Mouse (Mus musculus): ENCODE data around the gene Atp2c2. TPM values are rescaled to one million over a fixed set of nuclear protein-coding genes. Genes with fewer than 3 reads are reported as not detected.

The Atp2c2 gene
- polyA plus RNA-seq, 1 experiment from 2014 or later, result 0.71 TPM

DNA sequence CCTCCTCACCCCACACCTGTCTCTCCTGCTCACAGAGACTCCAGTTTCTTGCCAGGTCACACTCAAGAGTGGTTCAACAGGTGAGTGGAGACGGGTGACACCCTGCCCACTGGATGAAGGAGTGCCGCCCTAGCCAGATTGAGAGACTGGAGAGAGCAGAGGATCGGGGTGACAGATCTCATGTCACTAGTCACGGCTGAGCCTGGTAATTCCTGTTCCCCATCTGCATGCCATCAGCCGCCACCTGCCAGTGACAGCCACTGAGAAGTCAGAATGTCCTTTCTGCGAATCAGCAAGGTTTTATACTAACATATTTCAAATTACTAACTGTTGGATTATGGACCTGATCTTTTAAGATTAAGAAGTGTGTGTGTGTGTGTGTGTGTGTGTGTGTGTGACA is 9.2 kb upstream of the Atp2c2 start:
- no peak overlapping the region for H3K4me3 ChIP-seq (ENCODE audit: low read depth, low read length)
- no peaks in the 10 kb centered on the region for H3K9me3 ChIP-seq (ENCODE audit: control insufficient read depth, low read length)
- ATAC-seq (ENCODE audit: insufficient number of reproducible peaks, low FRiP score, low TSS enrichment, low read depth), result no peak
- 57% methylated on average over 6 of the region's 6 CpGs for WGBS
- H3K9ac ChIP-seq (ENCODE audit: low read length), result no peak overlapping the region
- H3K4me2 ChIP-seq (ENCODE audit: low read depth, severe bottlenecking), result no peak overlapping the region
- H3K4me1 ChIP-seq (ENCODE audit: control insufficient read depth, insufficient read depth, low read length), result no peaks in the 10 kb centered on the region; the same call in 1 of the 2 replicates
- no peaks in the 10 kb centered on the region for H3K36me3 ChIP-seq (ENCODE audit: control insufficient read depth, insufficient read depth, low read length)
- no peak overlapping the region for H3K27ac ChIP-seq (replicated peaks; ENCODE audit: low read depth, low read length)
- DNase-seq (ENCODE audit: low spot score), result no peak
- H3K27me3 ChIP-seq (ENCODE audit: control insufficient read depth, insufficient read depth, low read length), result no peaks in the 10 kb centered on the region

DNA sequence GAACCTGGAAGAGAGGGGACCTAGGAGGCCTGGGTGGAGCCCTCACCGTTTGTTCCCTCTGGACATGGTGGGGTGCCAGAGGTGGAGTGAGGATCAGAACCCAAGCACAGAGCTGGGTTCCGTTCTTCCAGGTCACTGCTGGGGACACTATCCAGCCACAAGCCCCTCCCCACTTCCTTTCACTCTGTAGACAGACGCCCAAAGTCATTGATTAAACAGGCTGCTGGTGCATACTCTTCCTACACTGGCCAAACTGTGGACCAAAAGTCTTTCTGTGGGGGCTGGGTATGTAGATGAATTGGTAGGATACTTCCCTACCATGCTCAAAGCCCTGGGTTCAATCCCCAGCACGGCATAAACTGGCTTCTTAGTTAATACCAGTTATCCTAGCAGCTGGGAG is 7.8 kb upstream of the Atp2c2 start:
- WGBS, result 86% methylated on average over 4 of the region's 4 CpGs
- H3K4me3 ChIP-seq (ENCODE audit: low read depth, low read length), result no peak overlapping the region
- ATAC-seq (ENCODE audit: insufficient number of reproducible peaks, low FRiP score, low TSS enrichment, low read depth), result no peak

DNA sequence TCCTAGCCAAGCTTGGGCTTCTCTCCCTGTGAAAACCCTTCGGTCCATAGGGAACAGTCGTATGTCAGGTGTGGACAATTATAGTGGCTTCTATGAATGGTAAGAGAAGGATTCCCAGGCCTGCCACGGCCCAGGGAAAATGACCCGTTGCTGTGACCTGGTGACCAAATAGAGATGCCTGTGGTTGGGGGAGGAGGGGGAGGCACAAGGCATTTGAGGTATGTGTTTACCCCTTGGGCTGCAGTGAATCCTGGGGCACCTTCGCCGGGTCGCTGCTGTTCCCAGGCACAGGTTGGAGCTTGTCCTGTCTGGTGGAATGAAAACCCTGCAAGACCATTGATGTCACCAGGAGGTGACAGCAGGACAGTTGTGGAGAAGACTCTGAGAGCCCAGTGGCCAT is 5.1 kb upstream of the Atp2c2 start:
- H3K27ac ChIP-seq (replicated peaks; ENCODE audit: low read depth, low read length), result no peak overlapping the region
- no peaks in the 10 kb centered on the region for H3K36me3 ChIP-seq (ENCODE audit: control insufficient read depth, insufficient read depth, low read length)
- no peaks in the 10 kb centered on the region for H3K4me1 ChIP-seq (ENCODE audit: control insufficient read depth, insufficient read depth, low read length)
- H3K9ac ChIP-seq (ENCODE audit: low read length), result no peak overlapping the region
- peaks cover 15% of the 10 kb centered on the region for H3K27me3 ChIP-seq (ENCODE audit: control insufficient read depth, insufficient read depth, low read length)
- ATAC-seq (ENCODE audit: insufficient number of reproducible peaks, low FRiP score, low TSS enrichment, low read depth) (no peak), DNase-seq (ENCODE audit: low spot score) (no peak)
- WGBS, result 76% methylated on average over 7 of the region's 7 CpGs
- H3K4me3 ChIP-seq (ENCODE audit: low read depth, low read length), result no peak overlapping the region
- H3K9me3 ChIP-seq (ENCODE audit: control insufficient read depth, low read length), result no peaks in the 10 kb centered on the region
- no peak overlapping the region for H3K4me2 ChIP-seq (ENCODE audit: low read depth, severe bottlenecking)

More for the DNA sequence above, 7.8 kb upstream of the Atp2c2 start:
- Histone ChIP-seq H3K4me2 (ENCODE audit: low read depth, severe bottlenecking) (no peak overlapping the region), H3K27me3 (ENCODE audit: control insufficient read depth, insufficient read depth, low read length) (no peaks in the 10 kb centered on the region), H3K36me3 (ENCODE audit: control insufficient read depth, insufficient read depth, low read length) (no peaks in the 10 kb centered on the region), H3K9me3 (ENCODE audit: control insufficient read depth, low read length) (no peaks in the 10 kb centered on the region), H3K9ac (ENCODE audit: low read length) (no peak overlapping the region), H3K27ac (replicated peaks; ENCODE audit: low read depth, low read length) (no peak overlapping the region), H3K4me1 (ENCODE audit: control insufficient read depth, insufficient read depth, low read length) (no peaks in the 10 kb centered on the region; the same call in 1 of the 2 replicates)
- DNase-seq (ENCODE audit: low spot score), result no peak

DNA sequence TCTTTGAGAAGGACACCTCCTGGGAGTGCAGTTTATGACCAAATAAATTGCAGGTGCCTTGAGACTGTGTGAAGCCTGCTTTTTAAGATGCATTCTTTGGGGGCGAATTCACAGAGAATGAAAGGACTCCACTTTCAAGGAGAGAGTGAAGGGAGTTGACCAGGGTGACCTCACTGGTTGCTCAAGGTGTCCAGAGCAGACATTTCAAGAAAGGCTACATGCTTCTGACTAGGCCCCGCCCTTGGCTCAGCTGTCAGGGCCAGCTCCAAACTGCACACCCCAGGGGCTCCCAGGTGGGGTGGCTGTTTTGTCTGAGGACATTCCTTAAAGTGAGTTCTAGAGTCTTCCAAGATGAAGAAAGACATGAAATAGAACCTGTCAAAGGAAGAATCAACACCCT is 2.6 kb upstream of the Atp2c2 start:
- H3K27me3 ChIP-seq (ENCODE audit: control insufficient read depth, insufficient read depth, low read length), result peaks cover 35% of the 10 kb centered on the region
- no peak overlapping the region for H3K4me3 ChIP-seq (ENCODE audit: low read depth, low read length)
- no peaks in the 10 kb centered on the region for H3K9me3 ChIP-seq (ENCODE audit: control insufficient read depth, low read length)
- H3K36me3 ChIP-seq (ENCODE audit: control insufficient read depth, insufficient read depth, low read length), result no peaks in the 10 kb centered on the region
- ATAC-seq (ENCODE audit: insufficient number of reproducible peaks, low FRiP score, low TSS enrichment, low read depth), result no peak
- H3K4me1 ChIP-seq (ENCODE audit: control insufficient read depth, insufficient read depth, low read length), result no peaks in the 10 kb centered on the region
- DNase-seq (ENCODE audit: low spot score), result no peak
- H3K9ac ChIP-seq (ENCODE audit: low read length), result no peak overlapping the region
- no peak overlapping the region for H3K27ac ChIP-seq (replicated peaks; ENCODE audit: low read depth, low read length)
- no peak overlapping the region for H3K4me2 ChIP-seq (ENCODE audit: low read depth, severe bottlenecking)
- WGBS, result 72% methylated on average over 2 of the region's 2 CpGs

DNA sequence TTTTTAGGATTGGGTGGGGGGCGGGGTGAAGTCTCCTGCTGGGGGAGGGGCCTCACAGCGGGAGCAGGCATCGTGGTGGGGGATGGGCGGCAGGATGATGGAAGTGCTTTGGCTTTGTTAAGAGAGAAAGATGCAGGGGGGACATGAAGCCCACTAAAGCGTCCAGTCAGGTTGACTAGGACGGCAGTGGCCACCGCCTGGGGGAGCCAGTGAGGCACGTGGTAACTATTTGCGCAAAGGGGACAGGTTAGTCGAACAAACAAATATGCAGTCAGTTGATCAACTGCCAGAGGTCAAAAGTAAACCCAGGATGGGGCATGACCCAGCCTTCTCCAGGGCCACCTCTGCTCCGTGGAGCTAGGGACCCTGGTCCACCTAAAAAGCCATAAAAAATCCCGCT is 849 bp upstream of the Atp2c2 start:
- H3K27ac ChIP-seq (replicated peaks; ENCODE audit: low read depth, low read length), result no peak overlapping the region
- no peaks in the 10 kb centered on the region for H3K9me3 ChIP-seq (ENCODE audit: control insufficient read depth, low read length)
- H3K4me1 ChIP-seq (ENCODE audit: control insufficient read depth, insufficient read depth, low read length), result no peaks in the 10 kb centered on the region
- peak; percentile 70 for DNase-seq (ENCODE audit: low spot score)
- no peak for ATAC-seq (ENCODE audit: insufficient number of reproducible peaks, low FRiP score, low TSS enrichment, low read depth)
- H3K9ac ChIP-seq (ENCODE audit: low read length), result no peak overlapping the region
- no peak overlapping the region for H3K4me3 ChIP-seq (ENCODE audit: low read depth, low read length)
- H3K4me2 ChIP-seq (ENCODE audit: low read depth, severe bottlenecking), result peak overlapping the region; percentile 20
- H3K36me3 ChIP-seq (ENCODE audit: control insufficient read depth, insufficient read depth, low read length), result no peaks in the 10 kb centered on the region
- WGBS, result under 1% methylated on average over 12 of the region's 12 CpGs
- H3K27me3 ChIP-seq (ENCODE audit: control insufficient read depth, insufficient read depth, low read length), result peaks cover 36% of the 10 kb centered on the region

DNA sequence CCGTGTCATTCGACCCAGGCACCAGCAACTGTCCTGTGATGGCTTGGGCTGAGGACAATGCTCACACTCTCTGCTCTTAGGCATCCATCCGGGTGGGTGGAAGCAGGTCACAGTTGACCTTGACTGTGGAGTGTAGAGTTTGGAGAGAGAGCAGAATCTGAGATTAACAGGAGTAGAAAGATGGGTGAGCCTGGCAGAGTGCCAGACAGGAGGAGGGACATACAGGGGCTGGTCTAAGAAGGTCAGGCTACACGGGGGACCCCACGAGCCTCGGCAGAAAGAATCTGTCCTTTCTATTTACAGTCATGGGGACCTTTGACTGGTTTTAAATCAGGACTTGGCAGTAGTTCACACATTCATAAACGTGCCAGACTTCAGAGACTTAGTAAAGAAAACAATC is 3.2 kb downstream of the Atp2c2 start:
- ATAC-seq (ENCODE audit: insufficient number of reproducible peaks, low FRiP score, low TSS enrichment, low read depth), result no peak
- no peaks in the 10 kb centered on the region for H3K36me3 ChIP-seq (ENCODE audit: control insufficient read depth, insufficient read depth, low read length)
- no peak overlapping the region for H3K4me3 ChIP-seq (ENCODE audit: low read depth, low read length)
- no peak overlapping the region for H3K27ac ChIP-seq (replicated peaks; ENCODE audit: low read depth, low read length)
- H3K9me3 ChIP-seq (ENCODE audit: control insufficient read depth, low read length), result no peaks in the 10 kb centered on the region
- peaks cover 36% of the 10 kb centered on the region for H3K27me3 ChIP-seq (ENCODE audit: control insufficient read depth, insufficient read depth, low read length)
- 74% methylated on average over 7 of the region's 7 CpGs for WGBS
- H3K9ac ChIP-seq (ENCODE audit: low read length), result no peak overlapping the region
- no peak for DNase-seq (ENCODE audit: low spot score)
- no peak overlapping the region for H3K4me2 ChIP-seq (ENCODE audit: low read depth, severe bottlenecking)
- H3K4me1 ChIP-seq (ENCODE audit: control insufficient read depth, insufficient read depth, low read length), result no peaks in the 10 kb centered on the region

DNA sequence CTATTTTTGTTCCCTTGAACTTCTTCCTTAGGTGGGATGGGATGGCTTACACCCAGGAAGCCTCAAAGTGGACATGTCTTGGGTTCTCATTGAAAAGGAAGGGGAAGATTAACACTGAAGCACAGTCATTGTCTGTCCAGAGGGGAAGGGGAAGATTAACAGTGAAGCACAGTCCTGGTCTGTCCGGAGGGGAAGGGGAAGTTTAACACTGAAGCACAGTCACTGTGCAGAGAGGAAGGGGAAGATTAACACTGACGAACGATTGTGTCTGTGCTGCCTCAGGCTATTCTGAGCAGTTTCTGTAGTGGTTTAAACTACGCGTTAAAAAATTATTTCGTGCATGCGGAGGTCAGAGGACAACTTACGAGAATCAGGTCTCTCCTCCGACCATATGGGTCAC is 7.3 kb downstream of the Atp2c2 start:
- ATAC-seq (ENCODE audit: insufficient number of reproducible peaks, low FRiP score, low TSS enrichment, low read depth) (no peak), DNase-seq (ENCODE audit: low spot score) (no peak)
- H3K4me2 ChIP-seq (ENCODE audit: low read depth, severe bottlenecking), result no peak overlapping the region
- 90% methylated on average over 9 of the region's 9 CpGs for WGBS
- H3K9me3 ChIP-seq (ENCODE audit: control insufficient read depth, low read length), result no peaks in the 10 kb centered on the region
- H3K4me3 ChIP-seq (ENCODE audit: low read depth, low read length), result no peak overlapping the region
- H3K36me3 ChIP-seq (ENCODE audit: control insufficient read depth, insufficient read depth, low read length), result no peaks in the 10 kb centered on the region
- no peak overlapping the region for H3K9ac ChIP-seq (ENCODE audit: low read length)
- no peaks in the 10 kb centered on the region for H3K4me1 ChIP-seq (ENCODE audit: control insufficient read depth, insufficient read depth, low read length)
- H3K27ac ChIP-seq (replicated peaks; ENCODE audit: low read depth, low read length), result no peak overlapping the region
- H3K27me3 ChIP-seq (ENCODE audit: control insufficient read depth, insufficient read depth, low read length), result 0 out of 2 replicates have a peak, but pooled peaks cover 2% of the 10 kb centered on the region

DNA sequence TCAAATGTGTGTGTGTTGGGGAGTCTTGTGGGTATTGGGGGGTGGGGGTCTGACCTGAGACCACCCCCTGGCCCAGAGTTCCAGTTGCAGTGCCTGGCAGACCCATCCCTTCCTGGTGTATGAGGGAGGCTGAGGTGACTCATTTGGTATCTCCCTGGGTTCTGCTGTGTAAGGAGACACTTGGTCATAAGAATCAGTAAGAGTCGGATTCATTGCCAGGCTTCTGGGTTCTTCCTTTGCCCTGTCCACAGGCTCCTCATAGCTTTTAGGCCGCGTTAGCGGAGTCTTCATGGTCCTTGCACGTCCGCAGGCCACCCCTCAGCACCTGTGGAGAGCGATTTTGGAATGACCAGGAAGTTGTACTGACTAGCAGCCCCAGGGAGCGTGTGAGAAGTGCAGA is 8.7 kb downstream of the Atp2c2 start:
- ATAC-seq (ENCODE audit: insufficient number of reproducible peaks, low FRiP score, low TSS enrichment, low read depth) (no peak), DNase-seq (ENCODE audit: low spot score) (no peak)
- H3K9me3 ChIP-seq (ENCODE audit: control insufficient read depth, low read length), result no peaks in the 10 kb centered on the region
- no peak overlapping the region for H3K9ac ChIP-seq (ENCODE audit: low read length)
- H3K27ac ChIP-seq (replicated peaks; ENCODE audit: low read depth, low read length), result no peak overlapping the region
- no peaks in the 10 kb centered on the region for H3K27me3 ChIP-seq (ENCODE audit: control insufficient read depth, insufficient read depth, low read length)
- no peaks in the 10 kb centered on the region for H3K4me1 ChIP-seq (ENCODE audit: control insufficient read depth, insufficient read depth, low read length)
- no peak overlapping the region for H3K4me3 ChIP-seq (ENCODE audit: low read depth, low read length)
- 89% methylated on average over 8 of the region's 8 CpGs for WGBS
- H3K4me2 ChIP-seq (ENCODE audit: low read depth, severe bottlenecking), result no peak overlapping the region
- no peaks in the 10 kb centered on the region for H3K36me3 ChIP-seq (ENCODE audit: control insufficient read depth, insufficient read depth, low read length)
